Mouse (Mus musculus) retina, embryonic 14.5 days (tissue): ENCODE data around the gene Prkch.

Source experiments
- DNase-seq: peaks from one replicate; pipeline ENCODE4 v3.0.0-alpha.2; 2015; ENCODE audit warnings: low spot score

Prkch gene

GRCm38 (mm10) chr12:73685875-73686274 is 101.3 kb downstream of the Prkch start:
- DNase-seq: no peak

- no peak for DNase-seq
Observed at GRCm38 (mm10) chr12:73686456-73686855, 101.9 kb downstream of the Prkch start.

- DNase-seq: peak; percentile 66
Observed at GRCm38 (mm10) chr12:73687077-73688035, 102.8 kb downstream of the Prkch start.

GRCm38 (mm10) chr12:73692321-73692720 is 107.7 kb downstream of the Prkch start:
- no peak for DNase-seq

GRCm38 (mm10) chr12:73693347-73693746 is 108.8 kb downstream of the Prkch start:
- DNase-seq: peak; percentile 82

GRCm38 (mm10) chr12:73694690-73695089 is 110.1 kb downstream of the Prkch start:
- no peak for DNase-seq

- no peak for DNase-seq
Observed at GRCm38 (mm10) chr12:73695110-73695509, 110.5 kb downstream of the Prkch start.

- DNase-seq: no peak
Observed at GRCm38 (mm10) chr12:73696084-73696483, 111.5 kb downstream of the Prkch start.

GRCm38 (mm10) chr12:73696946-73697345 is 112.3 kb downstream of the Prkch start:
- DNase-seq: peak; percentile 73

GRCm38 (mm10) chr12:73698436-73698835 is 113.8 kb downstream of the Prkch start:
- no peak for DNase-seq

GRCm38 (mm10) chr12:73698841-73699240 is 114.2 kb downstream of the Prkch start:
- no peak for DNase-seq

- no peak for DNase-seq
Observed at GRCm38 (mm10) chr12:73699471-73700186, 115.0 kb downstream of the Prkch start.

- no peak for DNase-seq
Observed at GRCm38 (mm10) chr12:73700544-73701069, 116.0 kb downstream of the Prkch start.

GRCm38 (mm10) chr12:73701999-73702398 is 117.4 kb downstream of the Prkch start:
- no peak for DNase-seq

GRCm38 (mm10) chr12:73704382-73704781 is 119.8 kb downstream of the Prkch start:
- DNase-seq: no peak

- peak; percentile 85 for DNase-seq
Observed at GRCm38 (mm10) chr12:73705097-73705690, 120.6 kb downstream of the Prkch start.

- DNase-seq: no peak
Observed at GRCm38 (mm10) chr12:73708498-73708897, 123.9 kb downstream of the Prkch start.

- DNase-seq: peak; percentile 83
Observed at GRCm38 (mm10) chr12:73708920-73709319, 124.3 kb downstream of the Prkch start.

GRCm38 (mm10) chr12:73710846-73711245 is 126.2 kb downstream of the Prkch start:
- DNase-seq: no peak

- DNase-seq: no peak
Observed at GRCm38 (mm10) chr12:73712122-73712521, 127.5 kb downstream of the Prkch start.

GRCm38 (mm10) chr12:73714589-73714988 is 130.0 kb downstream of the Prkch start:
- DNase-seq: no peak

GRCm38 (mm10) chr12:73715331-73715730 is 130.7 kb downstream of the Prkch start:
- DNase-seq: no peak
